Mouse (Mus musculus) forebrain, embryonic 12.5 days (tissue): ENCODE measurements around the gene Gm20826. TPM values are rescaled to one million over a fixed set of nuclear protein-coding genes. Genes with fewer than 3 reads are reported as not detected.
"Not testable (repeated sequence)": the region's sequence is repeated elsewhere in the genome, so short reads cannot be mapped to it uniquely, and the experiment has no call there.

Experiments used
- ATAC-seq: fragments of 200-750 bp; cut with Nextera tagmentation; 2 replicates; pipeline ENCODE4 v1.8.0; 2017; ENCODE audit warnings: moderate TSS enrichment; ENCODE audit not compliant: low FRiP score
- H3K27ac ChIP-seq: fragments of 300-500 bp; sonication (generic); 2 replicates; pipeline ENCODE4 v1.5.1; 2016; ENCODE audit warnings: mild to moderate bottlenecking
- H3K27me3 ChIP-seq: fragments of 300-500 bp; sonication (generic); 2 replicates; pipeline ENCODE4 v1.6.1; 2016; ENCODE audit warnings: mild to moderate bottlenecking
- H3K36me3 ChIP-seq: fragments of 300-500 bp; sonication (generic); replicated peaks from 2 replicates; pipeline ENCODE4 v1.6.1; 2016; ENCODE audit warnings: mild to moderate bottlenecking
- H3K4me1 ChIP-seq: fragments of 300-500 bp; sonication (generic); 2 replicates; pipeline ENCODE4 v1.6.1; 2016
- H3K4me2 ChIP-seq: fragments of 300-500 bp; sonication (generic); 2 replicates; pipeline ENCODE4 v1.6.1; 2016; ENCODE audit warnings: mild to moderate bottlenecking, moderate library complexity
- H3K4me3 ChIP-seq: fragments of 300-500 bp; sonication (generic); replicated peaks from 2 replicates; pipeline ENCODE4 v1.5.1; 2016; ENCODE audit warnings: mild to moderate bottlenecking
- H3K9ac ChIP-seq: fragments of 300-500 bp; sonication (generic); 2 replicates; pipeline ENCODE4 v1.6.1; 2016; ENCODE audit warnings: mild to moderate bottlenecking
- H3K9me3 ChIP-seq: fragments of 300-500 bp; sonication (generic); 2 replicates; pipeline ENCODE4 v1.6.1; 2016
- WGBS: fragments of 180-500 bp; shearing (Covaris S2); methylation state at CpG from one replicate; pipeline ENCODE4 v1.1.7; 2016; 5-methylcytosine and 5-hydroxymethylcytosine counted together
- polyA plus RNA-seq: library from polyadenylated mRNA; unstranded; fragments of >200 nt; fragmentation: Nextera tagmentation; extraction: Ambion mirVana; gene quantifications from 2 replicates; pipeline ENCODE4 v1.2.1, GENCODE M21; 2016

The Gm20826 gene
- not detected in 2 replicates for polyA plus RNA-seq

DNA sequence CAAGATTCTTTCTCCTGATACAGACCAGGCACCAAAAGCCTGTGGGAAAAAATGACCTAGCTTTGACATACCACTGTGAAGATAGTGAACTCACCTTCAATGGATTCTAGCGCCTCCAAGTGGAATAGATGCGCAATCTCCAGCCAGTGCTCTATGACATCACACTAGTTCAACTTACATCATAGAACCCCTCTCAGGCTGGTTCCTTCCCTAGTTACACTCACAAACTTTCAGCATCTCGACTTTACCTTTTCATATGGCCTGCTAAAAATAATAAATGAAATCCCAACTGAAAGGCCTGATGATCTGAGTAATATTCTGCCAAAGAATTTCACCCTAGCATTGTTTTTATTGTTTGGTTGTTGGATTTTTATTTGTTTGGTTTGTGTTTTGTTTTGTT, at the start of gene Gm20826:
Gene Gm20826 (minus strand): TSS at position 101 of the 400 bp plus-strand sequence.
- WGBS: no CpG with 5 or more reads among the region's 3 CpGs

More for the DNA sequence above, at the start of gene Gm20826:
- not testable (repeated sequence) for H3K27me3 ChIP-seq, ATAC-seq, H3K4me2 ChIP-seq, H3K4me1 ChIP-seq, H3K27ac ChIP-seq, H3K36me3 ChIP-seq, H3K9ac ChIP-seq, H3K9me3 ChIP-seq, H3K4me3 ChIP-seq

Other genes starting within 250 kb of the Gm20826 start
- not detected in 2 replicates for gene Gm21788, start 233.5 kb downstream of the Gm20826 start, polyA plus RNA-seq
- gene Gm28576, start 84.5 kb upstream of the Gm20826 start, polyA plus RNA-seq: not detected in 2 replicates